ENCODE assay signal across 15 mouse cellular contexts in the genomic region with DNA sequence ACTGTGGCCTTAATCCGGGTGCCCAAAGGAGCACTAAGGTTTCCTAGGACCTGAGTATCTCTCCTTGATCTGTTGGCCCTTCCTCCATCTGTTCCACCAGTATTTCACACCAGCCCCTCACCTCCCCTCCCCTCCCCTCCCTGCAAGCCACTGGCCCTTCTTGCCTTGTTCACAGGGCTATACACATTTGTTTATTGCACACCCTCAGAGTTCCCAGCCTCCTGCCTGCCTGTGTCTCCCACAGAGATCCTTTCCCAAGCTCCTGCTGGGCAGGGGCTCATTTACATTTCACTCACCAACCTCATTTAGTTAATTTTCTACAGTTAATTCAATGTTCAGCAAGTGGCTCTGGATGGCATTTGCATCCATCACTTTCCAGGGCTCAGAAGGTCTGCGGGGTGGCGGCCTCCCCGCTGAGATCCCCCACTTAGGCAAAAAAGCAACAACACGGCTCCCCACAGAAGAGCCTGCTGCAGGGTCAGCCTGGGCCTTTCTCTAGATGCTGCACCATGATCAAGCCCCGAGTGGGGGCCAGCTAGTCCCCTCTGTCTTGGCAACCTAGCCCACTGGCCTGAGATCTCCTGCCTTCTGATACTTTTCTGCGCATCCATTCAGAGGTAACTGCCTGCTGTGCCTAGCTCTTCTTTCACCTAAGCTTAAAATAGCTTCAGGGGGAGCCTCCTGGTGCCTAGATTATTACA.
A peak's percentile ranks its signal among the peaks of the same experiment; 100 is the strongest.
DNase-seq lines count a peak whose midpoint lies in the region; ATAC-seq and TF ChIP-seq lines count a peak whose summit lies in the region.
"Had no signal": no experiment of that assay in that cellular context is flagged by ENCODE, and none has a peak within 500 bp of the region (broad histone marks: within the 10 kb centered on the region; RNA-seq: fewer than 3 reads in every experiment).

No protein-coding gene starts in this region.

- no peak for DNase-seq in forebrain, embryonic 10.5 days (ENCODE audit: extremely low spot score, low spot score)
- DNase-seq in neural tube, embryonic 11.5 days (ENCODE audit: low spot score) = peak; percentile 45
- DNase-seq in neural tube, embryonic 10.5 days (ENCODE audit: extremely low spot score, low spot score) = no peak
- DNase-seq in retina, postnatal 1 day = peak; percentile 42
- no peak for DNase-seq in lung, postnatal 0 days (ENCODE audit: low spot score)
- no peak for DNase-seq in adrenal gland, adult 2 months
- DNase-seq: adrenal gland, postnatal 36 days; cerebellum, adult 9-11 months; gastrocnemius, postnatal 14 days; kidney, adult 8-10 months; layer of hippocampus, adult 9-11 months; liver, embryonic 13.5 days; right cerebral cortex, postnatal 14 days had no signal

- no peak overlapping the region for H3K4me3 ChIP-seq in forebrain, embryonic 13.5 days
- no peak overlapping the region for H3K4me3 ChIP-seq in forebrain, embryonic 10.5 days
- no peak overlapping the region for H3K4me3 ChIP-seq in neural tube, embryonic 11.5 days (ENCODE audit: low read depth, low read length)
- no peak overlapping the region for H3K4me3 ChIP-seq in hindbrain, embryonic 15.5 days
- H3K4me3 ChIP-seq in lung, postnatal 0 days (ENCODE audit: low read depth, low read length) = no peak overlapping the region
- H3K4me3 ChIP-seq: liver, embryonic 13.5 days had no signal

- no peaks in the 10 kb centered on the region for H3K9me3 ChIP-seq in forebrain, embryonic 13.5 days (replicated peaks)
- H3K9me3 ChIP-seq in forebrain, embryonic 10.5 days = no peaks in the 10 kb centered on the region
- no peaks in the 10 kb centered on the region for H3K9me3 ChIP-seq in neural tube, embryonic 11.5 days (ENCODE audit: control insufficient read depth, low read length)
- no peaks in the 10 kb centered on the region for H3K9me3 ChIP-seq in hindbrain, embryonic 15.5 days
- no peaks in the 10 kb centered on the region for H3K9me3 ChIP-seq in lung, postnatal 0 days (ENCODE audit: low read length)
- H3K9me3 ChIP-seq: liver, embryonic 13.5 days had no signal

- no peak for TF ChIP-seq EP300 in lung, postnatal 0 days (IDR thresholded peaks at IDR 0.05)

- H3K9ac ChIP-seq in forebrain, embryonic 13.5 days = no peak overlapping the region
- no peak overlapping the region for H3K9ac ChIP-seq in neural tube, embryonic 11.5 days (ENCODE audit: low read length)
- H3K9ac ChIP-seq in hindbrain, embryonic 15.5 days = no peak overlapping the region
- no peak overlapping the region for H3K9ac ChIP-seq in lung, postnatal 0 days (replicated peaks; ENCODE audit: low read depth)
- H3K9ac ChIP-seq: liver, embryonic 13.5 days had no signal

- 2% methylated on average over 7 of the region's 7 CpGs for WGBS in forebrain, embryonic 13.5 days
- 5% methylated on average over 7 of the region's 7 CpGs for WGBS in forebrain, embryonic 10.5 days
- WGBS in neural tube, embryonic 11.5 days = 3% methylated on average over 7 of the region's 7 CpGs
- WGBS in hindbrain, embryonic 15.5 days = 6% methylated on average over 7 of the region's 7 CpGs
- 34% methylated on average over 7 of the region's 7 CpGs for WGBS in lung, postnatal 0 days

- H3K27me3 ChIP-seq in forebrain, embryonic 13.5 days = no peaks in the 10 kb centered on the region
- H3K27me3 ChIP-seq in forebrain, embryonic 10.5 days (ENCODE audit: poor library complexity, severe bottlenecking) = peaks cover 11% of the 10 kb centered on the region
- no peaks in the 10 kb centered on the region for H3K27me3 ChIP-seq in neural tube, embryonic 11.5 days (ENCODE audit: control insufficient read depth, insufficient read depth, low read length)
- H3K27me3 ChIP-seq in hindbrain, embryonic 15.5 days = peaks cover 6% of the 10 kb centered on the region; the same call in 1 of the 2 replicates
- H3K27me3 ChIP-seq in lung, postnatal 0 days (replicated peaks; ENCODE audit: insufficient read depth, low read length) = no peaks in the 10 kb centered on the region
- H3K27me3 ChIP-seq: liver, embryonic 13.5 days had no signal

- no peak overlapping the region for H3K4me2 ChIP-seq in forebrain, embryonic 13.5 days
- H3K4me2 ChIP-seq in neural tube, embryonic 11.5 days (ENCODE audit: low read depth) = no peak overlapping the region
- no peak overlapping the region for H3K4me2 ChIP-seq in hindbrain, embryonic 15.5 days
- no peak overlapping the region for H3K4me2 ChIP-seq in lung, postnatal 0 days (replicated peaks; ENCODE audit: low read depth, low read length)
- H3K4me2 ChIP-seq: liver, embryonic 13.5 days had no signal

- H3K4me1 ChIP-seq in forebrain, embryonic 13.5 days = peaks cover 46% of the 10 kb centered on the region
- H3K4me1 ChIP-seq in forebrain, embryonic 10.5 days = peaks cover 11% of the 10 kb centered on the region
- H3K4me1 ChIP-seq in neural tube, embryonic 11.5 days (ENCODE audit: control insufficient read depth, insufficient read depth, low read length) = no peaks in the 10 kb centered on the region
- H3K4me1 ChIP-seq in hindbrain, embryonic 15.5 days (replicated peaks) = peaks cover 13% of the 10 kb centered on the region
- H3K4me1 ChIP-seq in lung, postnatal 0 days (ENCODE audit: insufficient read depth, low read depth, low read length) = no peaks in the 10 kb centered on the region
- H3K4me1 ChIP-seq: liver, embryonic 13.5 days had no signal

- TF ChIP-seq CTCF in lung, postnatal 0 days (IDR thresholded peaks at IDR 0.05) = no peak

- no peaks in the 10 kb centered on the region for H3K36me3 ChIP-seq in forebrain, embryonic 13.5 days (ENCODE audit: poor library complexity, severe bottlenecking)
- H3K36me3 ChIP-seq in forebrain, embryonic 10.5 days (replicated peaks) = no peaks in the 10 kb centered on the region
- H3K36me3 ChIP-seq in neural tube, embryonic 11.5 days (ENCODE audit: control insufficient read depth, insufficient read depth, low read length) = no peaks in the 10 kb centered on the region
- no peaks in the 10 kb centered on the region for H3K36me3 ChIP-seq in hindbrain, embryonic 15.5 days
- H3K36me3 ChIP-seq in lung, postnatal 0 days (ENCODE audit: insufficient read depth, low read length) = no peaks in the 10 kb centered on the region
- H3K36me3 ChIP-seq: liver, embryonic 13.5 days had no signal

- ATAC-seq in forebrain, embryonic 13.5 days = peak; percentile 61; the same call in 1 of the 2 replicates
- ATAC-seq in neural tube, embryonic 11.5 days (ENCODE audit: insufficient read depth, low FRiP score, low TSS enrichment) = 0 out of 2 replicates have a peak, but pooled peaks have one; percentile 23
- ATAC-seq in hindbrain, embryonic 15.5 days (ENCODE audit: low FRiP score, low read depth) = 0 out of 2 replicates have a peak, but pooled peaks have one; percentile 50
- no peak for ATAC-seq in lung, postnatal 0 days

- peak overlapping the region; percentile 65 for H3K27ac ChIP-seq in forebrain, embryonic 13.5 days
- H3K27ac ChIP-seq in forebrain, embryonic 10.5 days = no peak overlapping the region
- H3K27ac ChIP-seq in neural tube, embryonic 11.5 days (ENCODE audit: low read depth, low read length) = no peak overlapping the region
- no peak overlapping the region for H3K27ac ChIP-seq in hindbrain, embryonic 15.5 days (replicated peaks)
- no peak overlapping the region for H3K27ac ChIP-seq in lung, postnatal 0 days (ENCODE audit: low read length)
- H3K27ac ChIP-seq: liver, embryonic 13.5 days had no signal

Comparison
In these comparisons a context has a peak if more than half of its experiments do, and no peak if none do; other contexts are left out.
1. DNase-seq: peak in neural tube, embryonic 11.5 days (single experiment) and retina, postnatal 1 day (single experiment); none in forebrain, embryonic 10.5 days (single experiment), neural tube, embryonic 10.5 days (single experiment), lung, postnatal 0 days (single experiment) and adrenal gland, adult 2 months (single experiment).